Mouse (Mus musculus): ENCODE data around the gene Utp20.
A peak's percentile ranks its signal among the peaks of the same experiment; 100 is the strongest.

The Utp20 gene

DNA sequence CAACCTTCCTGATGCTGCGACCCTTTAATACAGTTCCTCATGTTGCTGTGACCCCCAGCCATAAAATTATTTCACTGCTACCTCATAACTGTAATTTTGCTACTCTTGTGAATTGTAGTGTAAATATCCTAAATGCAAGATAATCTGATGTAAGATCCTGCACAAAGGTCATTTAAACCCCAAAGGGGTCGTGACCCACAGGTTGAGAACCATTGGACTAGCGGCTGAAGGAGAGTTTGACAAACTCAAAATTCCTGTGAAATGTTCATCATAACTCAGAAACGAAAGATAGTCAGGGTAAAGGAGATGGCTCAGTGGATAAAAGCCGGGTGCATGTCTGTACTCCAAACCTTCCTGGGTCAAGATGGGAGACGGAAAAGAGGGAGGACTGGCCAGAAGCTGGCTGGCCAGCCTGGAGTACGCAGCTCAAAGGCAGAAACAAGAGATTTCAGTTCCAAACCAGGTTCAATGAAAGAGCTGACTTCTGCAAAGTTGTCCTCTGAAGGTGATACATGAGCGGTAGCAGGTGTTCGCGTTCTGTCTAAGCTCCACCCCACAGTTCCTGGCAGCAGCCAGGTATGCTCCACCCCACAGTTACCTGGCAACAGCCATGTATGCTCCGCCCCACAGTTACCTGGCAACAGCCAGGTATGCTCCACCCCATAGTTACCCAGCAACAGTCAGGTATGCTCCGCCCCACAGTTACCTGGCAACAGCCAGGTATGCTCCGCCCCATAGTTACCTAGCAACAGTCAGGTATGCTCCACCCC, 109.4 kb downstream of the Utp20 start:
- DNase-seq (ENCODE audit: low spot score in 2 of 2), result no peak

DNA sequence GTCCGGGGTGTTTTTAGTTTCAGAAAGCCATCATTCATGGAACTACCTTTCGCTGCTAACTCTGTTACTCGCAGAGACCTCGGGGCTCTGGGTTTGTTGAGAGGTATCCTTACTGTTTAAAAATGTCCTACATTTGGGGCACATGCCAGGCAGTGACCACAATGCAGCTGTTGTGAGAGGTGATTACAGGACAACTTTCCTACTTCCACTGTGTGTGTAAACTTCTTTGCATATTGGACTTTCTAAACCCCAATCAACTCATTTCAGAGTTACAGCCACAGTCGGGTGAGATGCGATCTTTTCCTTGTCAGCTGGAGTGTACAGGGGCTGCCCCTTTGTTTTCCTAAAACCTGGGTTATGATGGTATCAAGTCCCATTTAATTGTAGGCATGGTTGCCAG, 111.0 kb downstream of the Utp20 start:
- no peak for DNase-seq (ENCODE audit: low spot score in 2 of 2)

DNA sequence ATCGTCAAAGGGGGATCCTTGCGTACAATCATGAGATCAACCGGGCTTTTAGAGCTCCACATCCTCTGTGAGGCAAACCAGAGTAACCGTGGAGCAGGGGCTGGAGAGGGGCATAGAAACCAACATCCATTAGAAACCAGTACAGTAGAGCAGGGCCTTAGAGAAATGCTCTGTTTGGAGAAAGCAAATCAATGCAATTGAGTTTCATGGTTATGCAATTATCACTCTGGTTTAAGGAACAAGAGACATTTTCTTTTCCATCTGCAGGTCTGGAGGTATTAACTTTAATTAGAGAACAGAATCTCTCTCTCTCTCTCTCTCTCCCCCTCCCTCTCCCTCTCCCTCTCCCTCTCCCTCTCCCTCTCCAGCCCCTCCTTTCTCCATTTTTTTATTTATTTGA, 111.9 kb downstream of the Utp20 start:
- DNase-seq (ENCODE audit: low spot score in 2 of 2), result no peak

DNA sequence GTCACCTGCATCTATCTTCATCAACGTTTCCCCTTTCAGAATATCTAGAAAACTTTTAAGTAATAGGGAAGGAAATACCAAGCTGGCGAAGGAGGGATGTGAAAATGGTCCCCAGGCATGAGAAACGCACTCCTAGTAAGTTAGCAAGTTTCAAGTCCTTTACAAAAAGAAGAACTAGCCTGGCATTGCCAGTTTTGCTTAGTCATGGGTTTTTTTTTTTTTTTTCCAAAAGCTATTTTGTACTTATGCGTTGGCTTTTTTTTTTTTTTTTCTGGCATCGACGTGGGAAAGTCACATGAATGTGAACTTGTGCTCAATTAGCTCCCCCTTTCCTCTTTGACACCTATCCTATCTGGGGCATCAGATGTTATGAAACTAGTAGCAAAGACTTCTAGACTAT, 114.2 kb downstream of the Utp20 start:
- peak in 1 of 2 experiments; percentile 13 for DNase-seq (ENCODE audit: low spot score in 2 of 2)

DNA sequence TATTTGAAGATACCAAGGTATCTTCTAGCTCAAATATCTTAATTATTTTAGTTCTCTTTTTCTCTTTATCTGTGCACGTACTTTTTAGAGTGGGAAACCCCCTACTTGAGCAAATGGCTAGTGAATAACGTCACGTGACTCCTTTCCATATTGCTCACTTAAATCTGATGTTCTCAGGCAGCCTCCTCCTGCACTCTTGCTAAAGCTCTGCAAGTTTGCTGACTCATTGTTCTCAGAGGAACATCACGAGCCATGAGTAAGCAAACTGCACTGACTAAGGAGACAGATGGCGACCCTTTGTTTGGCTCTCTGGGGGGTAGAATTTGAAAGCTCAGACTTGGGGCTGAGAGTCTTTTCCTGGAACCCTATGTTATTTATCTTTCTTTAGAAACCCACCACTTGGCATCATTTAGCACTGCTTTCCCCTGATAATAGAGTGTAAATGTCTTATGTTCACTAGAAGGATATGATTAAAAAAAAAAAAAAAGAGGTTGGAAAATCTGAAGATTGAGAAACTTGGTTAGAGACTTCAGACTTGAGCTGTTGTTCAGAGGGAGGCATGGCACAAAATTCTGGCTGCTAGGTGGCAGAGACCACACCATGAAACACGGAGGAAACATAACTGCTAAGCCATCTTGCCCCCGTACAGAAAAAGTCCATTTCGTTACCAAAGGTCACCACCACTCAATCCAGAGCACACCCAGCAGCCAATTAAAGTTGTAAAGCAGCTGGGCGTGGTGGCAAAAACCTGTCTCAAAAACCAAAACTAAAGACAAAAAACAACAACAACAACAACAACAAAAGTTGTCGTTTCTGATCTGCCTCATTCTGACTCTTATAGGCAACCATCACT, 117.7 kb downstream of the Utp20 start:
- no peak for DNase-seq (ENCODE audit: low spot score in 2 of 2)

DNA sequence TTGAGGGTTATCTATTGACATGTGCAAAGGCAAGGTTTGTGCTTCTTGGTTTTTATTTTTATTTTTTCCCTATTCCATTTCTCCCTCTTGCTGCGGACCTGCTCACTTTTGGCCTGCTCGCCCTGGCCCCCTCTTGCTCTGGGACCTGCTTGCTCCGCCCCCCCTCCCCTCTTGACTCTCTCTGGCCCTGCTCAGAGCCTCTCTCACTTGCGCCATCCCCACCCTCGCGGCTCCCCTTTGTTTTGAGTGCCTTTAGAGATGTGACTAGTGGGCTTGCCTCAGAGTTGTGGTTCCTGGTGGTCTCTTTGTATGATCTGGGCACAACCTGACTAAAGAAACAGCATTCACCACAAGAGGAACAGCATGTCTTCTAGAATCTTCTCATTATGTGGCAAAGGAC, 125.7 kb downstream of the Utp20 start:
- DNase-seq (ENCODE audit: low spot score in 2 of 2), result no peak
